Mouse (Mus musculus) frontal cortex, postnatal 25 days (tissue): Measurements from ENCODE around the gene Epha6.

Source experiments
- DNase-seq, 2 experiments: peaks; one replicate each; pipeline ENCODE4 v3.0.0; 2022; ENCODE audit warnings: low spot score in 2 of 2

The Epha6 gene

GRCm38 (mm10) chr16:60266367-60267351 is 338.7 kb downstream of the Epha6 start:
- no peak for DNase-seq

GRCm38 (mm10) chr16:60264719-60265508 is 340.4 kb downstream of the Epha6 start:
- no peak for DNase-seq

GRCm38 (mm10) chr16:60258151-60258635 is 347.1 kb downstream of the Epha6 start:
- DNase-seq, result no peak

GRCm38 (mm10) chr16:60257623-60258022 is 347.7 kb downstream of the Epha6 start:
- no peak for DNase-seq

GRCm38 (mm10) chr16:60257044-60257443 is 348.3 kb downstream of the Epha6 start:
- DNase-seq, result no peak

GRCm38 (mm10) chr16:60239356-60240190 is 365.8 kb downstream of the Epha6 start:
- DNase-seq, result no peak

GRCm38 (mm10) chr16:60233985-60234766 is 371.2 kb downstream of the Epha6 start:
- no peak for DNase-seq

GRCm38 (mm10) chr16:60232982-60233381 is 372.3 kb downstream of the Epha6 start:
- no peak for DNase-seq

- no peak for DNase-seq
These were observed 396.2 kb downstream of the Epha6 start for GRCm38 (mm10) chr16:60209151-60209550.

GRCm38 (mm10) chr16:60175580-60175979 is 429.8 kb downstream of the Epha6 start:
- DNase-seq, result no peak

GRCm38 (mm10) chr16:60152439-60152838 is 452.9 kb downstream of the Epha6 start:
- no peak for DNase-seq

GRCm38 (mm10) chr16:60144370-60144769 is 461.0 kb downstream of the Epha6 start:
- DNase-seq, result no peak

- DNase-seq, result no peak
These were observed 483.9 kb downstream of the Epha6 start for GRCm38 (mm10) chr16:60121435-60121834.

GRCm38 (mm10) chr16:60102210-60102609 is 503.1 kb downstream of the Epha6 start:
- no peak for DNase-seq

GRCm38 (mm10) chr16:60095333-60095732 is 510.0 kb downstream of the Epha6 start:
- no peak for DNase-seq

- no peak for DNase-seq
These were observed 518.4 kb downstream of the Epha6 start for GRCm38 (mm10) chr16:60086976-60087375.

- no peak for DNase-seq
These were observed 534.7 kb downstream of the Epha6 start for GRCm38 (mm10) chr16:60070457-60071112.

- no peak for DNase-seq
These were observed 561.5 kb downstream of the Epha6 start for GRCm38 (mm10) chr16:60043809-60044208.

GRCm38 (mm10) chr16:60028381-60028780 is 577.0 kb downstream of the Epha6 start:
- DNase-seq, result no peak
